Mouse (Mus musculus): Measurements from ENCODE around the gene 4930519P11Rik.

4930519P11Rik gene

GRCm38 (mm10) chr2:154583906-154584872 is 29.0 kb downstream of the 4930519P11Rik start:
- DNase-seq (ENCODE audit: low spot score): no peak

- DNase-seq (ENCODE audit: low spot score): no peak
These were observed 31.8 kb downstream of the 4930519P11Rik start for GRCm38 (mm10) chr2:154581421-154581820.

GRCm38 (mm10) chr2:154580586-154580985 is 32.7 kb downstream of the 4930519P11Rik start:
- no peak for DNase-seq (ENCODE audit: low spot score)

GRCm38 (mm10) chr2:154577744-154578067 is 35.5 kb downstream of the 4930519P11Rik start:
- DNase-seq (ENCODE audit: low spot score): no peak

- DNase-seq (ENCODE audit: low spot score): no peak
These were observed 36.1 kb downstream of the 4930519P11Rik start for GRCm38 (mm10) chr2:154576876-154577743.

GRCm38 (mm10) chr2:154574271-154574670 is 39.0 kb downstream of the 4930519P11Rik start:
- DNase-seq (ENCODE audit: low spot score): no peak

GRCm38 (mm10) chr2:154572996-154573395 is 40.2 kb downstream of the 4930519P11Rik start:
- no peak for DNase-seq (ENCODE audit: low spot score)

GRCm38 (mm10) chr2:154571976-154572375 is 41.3 kb downstream of the 4930519P11Rik start:
- no peak for DNase-seq (ENCODE audit: low spot score)

GRCm38 (mm10) chr2:154571266-154571665 is 42.0 kb downstream of the 4930519P11Rik start:
- DNase-seq (ENCODE audit: low spot score): no peak

- no peak for DNase-seq (ENCODE audit: low spot score)
These were observed 42.6 kb downstream of the 4930519P11Rik start for GRCm38 (mm10) chr2:154570666-154571065.

GRCm38 (mm10) chr2:154569836-154570286 is 43.4 kb downstream of the 4930519P11Rik start, which contains the start of gene E2f1:
TSS of gene E2f1 (minus strand) at chr2:154569892.
- peak; percentile 99 for DNase-seq (ENCODE audit: low spot score)

GRCm38 (mm10) chr2:154569071-154569748 is 44.0 kb downstream of the 4930519P11Rik start:
- peak; percentile 83 for DNase-seq (ENCODE audit: low spot score)

GRCm38 (mm10) chr2:154568329-154569070 is 44.7 kb downstream of the 4930519P11Rik start:
- no peak for DNase-seq (ENCODE audit: low spot score)

- DNase-seq (ENCODE audit: low spot score): no peak
These were observed 45.5 kb downstream of the 4930519P11Rik start for GRCm38 (mm10) chr2:154567766-154568165.

- DNase-seq (ENCODE audit: low spot score): peak; percentile 36
These were observed 46.6 kb downstream of the 4930519P11Rik start for GRCm38 (mm10) chr2:154566641-154567040.

GRCm38 (mm10) chr2:154565562-154565961 is 47.7 kb downstream of the 4930519P11Rik start:
- DNase-seq (ENCODE audit: low spot score): no peak

GRCm38 (mm10) chr2:154563612-154564170 is 49.5 kb downstream of the 4930519P11Rik start:
- DNase-seq (ENCODE audit: low spot score): no peak

Data from yolk sac, embryonic 10.5 days (tissue).